Mouse (Mus musculus) embryonic fibroblast, embryonic 13.5 days (primary cell): Measurements from ENCODE around the gene Ngdn. TPM values are rescaled to one million over a fixed set of nuclear protein-coding genes. Genes with fewer than 3 reads are reported as not detected.

Experiments used
- H3K27ac ChIP-seq: 2 replicates; pipeline ENCODE4 v1.5.1; 2012; ENCODE audit warnings: low read length, control low read depth, inconsistent platforms; ENCODE audit not compliant: insufficient read depth
- H3K4me1 ChIP-seq: 2 replicates; pipeline ENCODE4 v1.6.1; 2011; ENCODE audit warnings: low read length; ENCODE audit not compliant: control insufficient read depth, insufficient read depth
- H3K4me3 ChIP-seq: 2 replicates; pipeline ENCODE4 v1.5.1; 2011; ENCODE audit warnings: mild to moderate bottlenecking, control low read depth, low read length; ENCODE audit not compliant: insufficient read depth
- CTCF ChIP-seq: IDR thresholded peaks from 2 replicates; pipeline ENCODE4 v1.5.1; 2011; ENCODE audit warnings: mild to moderate bottlenecking, control low read depth, low read length, moderate library complexity, borderline replicate concordance; ENCODE audit not compliant: insufficient read depth
- POLR2A ChIP-seq: IDR thresholded peaks from 2 replicates; pipeline ENCODE4 v1.6.1; 2011; ENCODE audit warnings: low read depth, mild to moderate bottlenecking, control low read depth, low read length, moderate library complexity
- polyA plus RNA-seq: library from polyadenylated mRNA; stranded (reverse); fragments of >200 nt; gene quantifications from 2 replicates; pipeline ENCODE4 v1.2.4, GENCODE M21; 2011; ENCODE audit warnings: low read depth; ENCODE audit not compliant: missing spikeins, insufficient read length

Gene Ngdn
- polyA plus RNA-seq, 1 experiment: 37.7 TPM

GRCm38 (mm10) chr14:55000814-55001213, 14.4 kb upstream of the Ngdn start:
- TF ChIP-seq CTCF (no peak), POLR2A (no peak)
- Histone ChIP-seq H3K27ac (no peak overlapping the region), H3K4me3 (no peak overlapping the region), H3K4me1 (no peaks in the 10 kb centered on the region)

GRCm38 (mm10) chr14:55001446-55001845, 13.8 kb upstream of the Ngdn start:
- H3K27ac ChIP-seq: no peak overlapping the region
- TF ChIP-seq CTCF (no peak), POLR2A (no peak)
- H3K4me3 ChIP-seq: no peak overlapping the region
- no peaks in the 10 kb centered on the region for H3K4me1 ChIP-seq

GRCm38 (mm10) chr14:55001938-55002686, 13.1 kb upstream of the Ngdn start:
- Histone ChIP-seq H3K27ac (no peak overlapping the region), H3K4me1 (no peaks in the 10 kb centered on the region), H3K4me3 (no peak overlapping the region)
- TF ChIP-seq POLR2A (no peak), CTCF (no peak)

GRCm38 (mm10) chr14:55002687-55003120, 12.6 kb upstream of the Ngdn start:
- H3K4me3 ChIP-seq: no peak overlapping the region
- no peak overlapping the region for H3K27ac ChIP-seq
- no peak for TF ChIP-seq CTCF
- no peak for TF ChIP-seq POLR2A
- H3K4me1 ChIP-seq: no peaks in the 10 kb centered on the region

- TF ChIP-seq POLR2A (no peak), CTCF (no peak)
- Histone ChIP-seq H3K4me3 (no peak overlapping the region), H3K27ac (no peak overlapping the region), H3K4me1 (no peaks in the 10 kb centered on the region)
These were observed 11.1 kb upstream of the Ngdn start for GRCm38 (mm10) chr14:55003878-55004855.

GRCm38 (mm10) chr14:55005506-55005905, 9.7 kb upstream of the Ngdn start:
- H3K4me3 ChIP-seq: no peak overlapping the region
- no peak overlapping the region for H3K27ac ChIP-seq
- TF ChIP-seq POLR2A (no peak), CTCF (no peak)
- no peaks in the 10 kb centered on the region for H3K4me1 ChIP-seq

GRCm38 (mm10) chr14:55005967-55006366, 9.3 kb upstream of the Ngdn start:
- no peak for TF ChIP-seq CTCF
- no peak for TF ChIP-seq POLR2A
- H3K27ac ChIP-seq: no peak overlapping the region

GRCm38 (mm10) chr14:55006541-55006940, 8.7 kb upstream of the Ngdn start:
- no peak for TF ChIP-seq CTCF
- H3K4me1 ChIP-seq: no peaks in the 10 kb centered on the region
- H3K27ac ChIP-seq: no peak overlapping the region
- no peak overlapping the region for H3K4me3 ChIP-seq

More at GRCm38 (mm10) chr14:55005967-55006366, 9.3 kb upstream of the Ngdn start:
- Histone ChIP-seq H3K4me1 (no peaks in the 10 kb centered on the region), H3K4me3 (no peak overlapping the region)

GRCm38 (mm10) chr14:55007120-55007908, 7.9 kb upstream of the Ngdn start:
- TF ChIP-seq CTCF (no peak), POLR2A (no peak)
- Histone ChIP-seq H3K4me3 (no peak overlapping the region), H3K4me1 (no peaks in the 10 kb centered on the region), H3K27ac (no peak overlapping the region)
